Mouse (Mus musculus): Measurements from ENCODE around the gene Ppp1r12c.
"Not testable (repeated sequence)": the region's sequence is repeated elsewhere in the genome, so short reads cannot be mapped to it uniquely, and the experiment has no call there.

Gene Ppp1r12c
- long read RNA-seq, experiment 1, partial matches to known transcripts = 7 of 7 reads
- long read RNA-seq, experiment 1, other reads (novel, unspliced or antisense) = 0 of 7 reads
- long read RNA-seq, experiment 2, partial matches to known transcripts = 3 of 5 reads
- long read RNA-seq, experiment 2, other reads (novel, unspliced or antisense) = 2 of 5 reads

DNA sequence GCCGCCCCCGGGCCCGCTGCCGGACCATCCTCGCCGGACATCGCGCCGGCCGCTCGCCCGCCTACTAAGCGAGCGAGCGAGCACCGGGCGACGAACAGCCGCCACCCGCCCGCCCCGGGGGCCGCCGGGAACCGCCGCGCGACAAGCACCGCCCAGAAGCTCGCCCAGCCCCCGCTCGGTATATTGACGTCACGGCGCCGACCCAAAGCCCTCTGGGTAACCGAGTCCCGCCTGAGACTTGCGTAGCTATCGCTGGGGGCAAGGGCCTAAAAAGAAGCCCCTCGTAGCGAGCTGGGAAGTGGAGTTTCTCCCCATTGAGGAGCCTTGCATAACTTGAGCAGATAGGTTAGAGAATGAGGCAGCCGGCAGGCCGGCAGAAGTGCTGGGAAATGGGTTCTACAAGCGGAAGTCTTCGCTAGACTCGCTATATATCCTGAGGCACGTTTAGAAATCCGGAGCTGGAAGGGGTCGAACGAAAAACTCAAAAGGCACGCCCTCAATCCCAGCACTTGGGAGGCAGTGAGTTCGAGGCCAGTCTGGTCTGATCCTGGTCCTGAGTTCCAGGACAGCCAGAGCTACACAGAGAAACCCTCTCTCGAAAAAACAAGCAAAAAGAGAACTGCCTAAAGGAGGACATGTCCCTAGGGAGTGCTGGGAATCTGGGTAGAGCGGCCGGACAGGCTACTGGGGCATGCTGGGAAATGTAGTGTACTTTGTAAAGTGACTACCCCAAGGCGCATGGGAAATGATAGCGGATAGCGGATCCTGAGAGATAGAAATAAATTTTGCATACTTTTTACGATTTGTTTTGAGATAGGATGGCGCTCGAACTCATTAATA lies at the start of gene Ppp1r12c:
Gene Ppp1r12c, minus strand, starts transcription at position 123 of the 840 bp plus-strand sequence.
- intact Hi-C loops (cut with DNase I) = no loop called here

DNA sequence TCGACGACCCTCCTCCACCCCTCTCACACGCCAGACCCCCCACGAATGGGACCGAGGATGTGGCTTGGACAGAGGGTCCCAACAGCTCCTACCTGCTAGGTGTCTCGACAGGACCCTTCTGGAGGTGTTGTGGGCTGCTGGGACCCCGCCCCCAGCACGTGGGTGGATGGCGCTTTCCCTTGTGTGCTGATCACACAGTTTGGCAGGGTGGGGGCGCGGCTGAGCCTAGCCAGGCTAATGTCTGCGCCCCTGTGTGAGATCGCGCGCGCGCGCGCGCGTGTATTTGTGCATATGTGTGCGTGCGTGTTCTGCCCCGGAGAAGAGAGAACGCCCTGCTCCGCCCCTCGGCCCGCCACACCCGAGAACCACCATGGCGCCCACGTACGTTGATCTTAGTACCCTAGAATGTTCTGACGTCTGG lies 45.8 kb upstream of the Ppp1r12c start, which contains the start of gene Syt5:
Gene Syt5, minus strand, starts transcription at position 321 of the 421 bp plus-strand sequence.
- intact Hi-C loops (cut with DNase I) = no loop called here

- intact Hi-C loops (cut with DNase I) = no loop called here
Measured at GRCm38 (mm10) chr7:4546591-4547131, 45.2 kb upstream of the Ppp1r12c start.

DNA sequence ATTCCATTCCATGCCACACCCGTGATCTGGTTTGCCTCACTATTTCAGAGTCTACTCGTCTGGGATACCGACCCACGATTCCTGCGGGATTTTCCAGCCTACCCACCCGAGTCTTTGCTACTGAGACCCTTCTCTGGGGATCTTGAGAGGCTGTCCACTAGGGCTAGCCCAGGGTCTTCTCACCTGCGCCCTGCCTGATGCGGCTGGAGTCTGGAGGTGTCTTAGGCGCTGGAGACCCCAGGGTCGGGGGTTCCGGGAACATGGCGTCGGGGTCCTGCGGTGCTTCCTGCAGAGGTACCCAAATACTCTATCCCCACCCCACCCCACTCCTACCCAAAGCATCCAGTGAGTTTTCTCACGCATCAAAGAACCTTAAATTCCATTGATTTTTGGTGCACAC lies 44.6 kb upstream of the Ppp1r12c start:
- intact Hi-C loops (cut with DNase I) = no loop called here

DNA sequence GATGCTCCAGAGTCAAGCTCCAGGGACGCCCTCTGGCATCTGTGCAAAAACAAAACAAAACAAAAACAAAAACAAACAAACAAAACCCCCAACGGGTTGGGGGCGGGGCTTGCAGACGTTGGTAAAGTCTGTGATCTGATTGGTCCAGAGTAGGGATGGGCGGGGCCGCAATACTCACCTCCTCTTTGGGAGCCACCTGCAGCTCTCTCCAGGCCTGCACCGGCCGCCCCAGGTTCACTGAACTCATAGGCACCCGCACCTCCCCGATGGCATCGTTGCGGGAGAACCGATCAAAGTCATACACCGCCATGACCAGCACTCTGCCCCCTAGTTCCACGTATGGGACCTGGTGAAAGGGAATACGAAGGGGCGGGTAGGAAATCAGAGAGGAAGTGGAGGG lies 40.5 kb upstream of the Ppp1r12c start:
- intact Hi-C loops (cut with DNase I) = no loop called here

DNA sequence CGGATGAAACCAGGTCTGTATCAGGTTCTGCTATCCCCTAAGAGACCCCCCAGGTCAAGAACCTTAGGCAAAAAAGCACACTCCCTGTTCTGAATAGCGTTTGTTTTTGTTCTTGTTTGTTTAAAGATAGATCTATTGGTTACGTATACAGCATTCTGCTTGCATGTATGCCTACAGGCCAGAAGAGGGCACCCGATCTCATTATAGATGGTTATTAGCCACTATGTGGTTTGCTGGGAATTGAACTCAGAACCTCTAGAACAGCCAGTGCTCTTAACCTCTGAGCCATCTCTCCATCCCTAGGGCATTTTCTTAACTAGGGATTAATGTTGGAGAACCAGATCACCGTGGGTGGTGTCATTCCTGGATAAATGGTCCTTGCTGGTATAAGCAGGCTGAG lies 39.9 kb upstream of the Ppp1r12c start:
- intact Hi-C loops (cut with DNase I) = no loop called here

DNA sequence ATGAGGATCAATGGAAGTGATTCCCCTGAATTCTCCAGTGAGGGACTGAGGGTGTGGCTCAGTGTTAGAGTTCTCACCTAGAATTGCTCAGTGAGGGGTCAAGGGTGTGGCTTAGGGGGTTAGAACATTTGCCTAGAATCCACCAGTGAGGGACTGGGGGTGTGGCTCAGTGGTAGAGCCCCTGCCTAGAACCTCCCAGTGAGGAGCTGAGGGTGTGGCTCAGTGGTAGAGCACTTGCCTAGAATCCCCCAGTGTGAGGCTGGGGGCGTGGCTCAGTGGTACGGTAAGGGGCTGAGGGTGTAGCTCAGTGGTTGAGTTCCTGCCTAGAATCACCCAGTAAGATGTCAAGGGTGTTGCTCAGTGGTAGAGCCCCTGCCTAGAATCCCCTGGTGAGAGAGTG lies 37.5 kb upstream of the Ppp1r12c start:
- intact Hi-C loops (cut with DNase I) = no loop called here

DNA sequence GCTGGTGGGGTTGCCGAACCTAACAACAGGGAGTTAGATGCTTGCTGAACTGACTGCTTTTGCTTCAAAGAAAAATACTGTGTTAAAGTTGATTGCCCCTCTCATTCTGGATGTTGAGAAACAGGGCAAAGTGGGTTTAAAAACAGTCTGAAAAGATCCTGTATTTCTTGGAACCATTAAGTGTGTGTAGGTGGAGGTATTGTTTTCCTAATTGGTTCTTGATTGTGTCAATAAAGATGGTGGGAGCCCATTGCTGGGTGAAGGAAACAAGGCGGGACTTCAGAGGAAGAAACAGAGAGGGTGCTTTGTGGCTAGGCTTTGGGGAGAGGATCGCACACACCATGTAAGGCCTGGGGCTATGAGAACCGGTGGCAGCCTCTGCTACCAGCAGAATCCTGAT lies 35.7 kb upstream of the Ppp1r12c start:
- intact Hi-C loops (cut with DNase I) = no loop called here

GRCm38 (mm10) chr7:4536369-4536768 lies 34.9 kb upstream of the Ppp1r12c start:
- intact Hi-C loops (cut with DNase I) = no loop called here

DNA sequence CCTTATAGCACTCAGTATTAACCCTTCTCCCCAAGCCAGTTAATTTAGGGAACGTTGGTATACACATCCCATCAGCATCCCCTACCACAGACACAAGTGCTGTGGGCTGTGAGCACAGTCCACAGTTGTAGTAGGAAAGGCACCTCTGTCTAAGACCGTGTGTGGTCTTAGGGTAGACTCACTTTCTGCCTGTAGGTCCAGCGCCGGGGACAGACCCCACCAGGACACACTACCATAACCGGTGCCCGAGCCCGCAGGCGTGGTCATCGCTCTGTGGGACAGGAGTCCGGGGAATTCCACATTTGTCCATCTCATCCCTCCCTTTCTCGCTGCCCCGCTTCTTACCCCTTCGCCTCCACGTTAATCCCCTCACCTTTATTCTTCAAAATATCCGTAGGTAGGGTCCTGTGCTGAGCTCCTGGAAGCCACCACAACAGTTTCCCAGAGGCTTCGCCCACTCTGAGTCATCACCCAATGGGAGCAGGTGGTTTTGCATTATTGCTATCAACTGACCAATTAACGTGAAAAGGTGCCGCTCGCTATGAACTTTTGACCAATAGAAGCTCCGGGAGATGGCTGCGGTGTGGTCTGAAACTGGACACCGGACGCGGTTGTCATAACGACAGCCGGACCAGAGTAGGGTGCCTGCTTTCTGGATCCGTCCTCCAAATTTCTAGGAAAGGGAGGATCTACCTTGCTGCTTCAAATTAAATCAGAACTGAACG lies 30.7 kb upstream of the Ppp1r12c start, which contains the start of gene Dnaaf3:
Gene Dnaaf3, minus strand, starts transcription at position 449 of the 725 bp plus-strand sequence.
- intact Hi-C loops (cut with DNase I) = no loop called here

DNA sequence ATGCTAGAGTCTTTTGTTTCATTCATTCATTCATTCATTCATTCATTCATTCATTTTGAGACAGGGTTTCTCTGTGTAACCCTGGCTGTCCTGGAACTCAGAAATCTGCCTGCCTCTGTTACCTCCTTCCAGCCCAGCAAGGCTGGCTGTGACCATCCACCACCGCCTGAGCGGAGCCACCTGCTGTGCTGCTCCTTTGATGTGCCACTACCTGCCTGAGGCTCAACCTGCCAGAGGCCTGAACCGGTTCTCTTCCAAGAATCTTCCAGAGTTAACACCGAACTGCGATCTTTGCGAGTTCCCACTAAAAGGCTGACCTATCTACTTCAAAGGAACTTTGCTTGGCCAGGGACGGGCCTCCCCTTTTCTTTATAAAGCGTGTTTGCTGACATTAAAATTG lies 28.7 kb upstream of the Ppp1r12c start:
- intact Hi-C loops (cut with DNase I) = not testable (repeated sequence)

- intact Hi-C loops (cut with DNase I) = no loop called here
Measured at GRCm38 (mm10) chr7:4527302-4527689, 25.8 kb upstream of the Ppp1r12c start.

DNA sequence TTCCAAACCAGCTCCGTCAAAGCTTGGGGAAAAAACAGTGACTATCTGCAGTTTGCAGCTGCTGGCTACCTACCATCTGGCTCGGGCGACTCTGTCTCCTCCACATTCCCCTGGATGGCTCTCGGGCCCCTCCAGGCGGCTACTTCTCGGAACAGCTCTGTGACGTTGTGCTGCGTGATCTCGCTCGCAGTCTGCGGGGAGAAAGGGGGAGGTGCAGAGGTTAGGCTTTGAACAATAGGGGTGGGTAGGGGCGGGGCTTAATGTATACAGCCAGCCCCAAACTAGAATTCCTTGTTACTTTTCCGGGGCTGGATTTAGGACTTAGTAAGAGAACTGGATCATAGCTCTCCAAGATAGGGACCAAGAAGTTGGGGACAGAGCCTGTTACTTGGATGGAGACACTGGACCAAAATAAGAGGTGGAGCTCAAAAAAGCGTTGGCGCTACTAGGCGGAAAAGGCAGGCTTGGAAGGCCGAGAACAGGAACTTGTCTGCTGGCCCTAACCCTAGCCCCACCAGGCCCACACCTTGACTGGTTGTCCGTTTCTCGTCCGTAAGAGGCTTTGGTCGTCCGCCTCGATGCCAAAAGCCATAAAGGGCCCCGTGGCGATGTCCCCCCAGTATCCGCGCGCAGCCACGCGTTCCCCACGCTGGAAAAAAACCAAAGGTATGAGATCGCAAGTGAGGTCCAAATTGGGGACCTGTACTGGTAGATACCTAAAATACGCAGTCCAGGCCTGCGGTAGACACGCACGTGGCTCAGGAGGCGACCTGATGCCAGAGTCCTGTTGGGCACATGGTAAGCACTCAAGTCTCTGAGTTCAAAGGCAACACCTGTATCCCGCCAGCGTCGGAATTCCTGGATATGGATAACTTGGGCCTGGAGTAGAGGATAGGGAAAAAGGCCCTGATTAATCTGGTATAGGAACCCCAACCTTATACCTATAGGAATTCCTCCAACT lies 25.1 kb upstream of the Ppp1r12c start:
- intact Hi-C loops (cut with DNase I) = no loop called here

DNA sequence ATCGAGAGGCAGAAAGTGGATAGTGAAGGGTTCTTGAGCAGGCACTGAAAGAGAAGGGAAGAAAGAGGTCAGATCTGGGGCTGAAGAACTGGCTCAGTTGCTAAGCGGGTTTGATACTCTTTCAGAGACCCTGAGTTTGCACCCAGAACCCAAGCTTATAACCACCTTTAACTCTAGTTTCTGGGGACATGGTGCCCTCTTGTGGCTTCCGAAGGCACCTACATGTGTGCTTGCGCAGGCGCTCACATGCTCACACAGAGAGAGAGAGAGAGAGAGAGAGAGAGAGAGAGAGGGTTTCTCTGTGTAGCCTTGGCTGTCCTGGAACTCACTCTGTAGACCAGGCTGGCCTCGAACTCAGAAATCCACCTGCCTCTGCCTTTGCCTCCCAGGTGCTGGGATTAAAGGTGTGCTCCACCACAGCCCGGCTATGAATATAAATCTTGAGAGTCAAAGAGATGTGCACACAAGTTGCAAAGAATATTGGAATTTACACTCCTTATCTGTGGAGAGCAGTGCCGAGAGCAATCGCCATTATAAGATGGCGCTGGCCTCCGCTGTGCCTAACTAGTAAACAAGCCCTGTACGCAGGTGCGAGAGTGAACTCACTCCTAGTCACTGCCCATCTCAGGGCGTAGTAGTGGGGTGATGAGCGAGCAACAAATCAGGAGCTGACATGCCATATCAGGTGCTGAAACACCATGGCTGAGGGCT lies 22.9 kb upstream of the Ppp1r12c start, which contains the start of gene Tnni3:
Gene Tnni3, minus strand, starts transcription at position 18 of the 711 bp plus-strand sequence.
- intact Hi-C loops (cut with DNase I) = loop anchor here (5.0 kb wide), 1 partner anchor 92 kb away; no protein-coding TSS in a partner anchor

DNA sequence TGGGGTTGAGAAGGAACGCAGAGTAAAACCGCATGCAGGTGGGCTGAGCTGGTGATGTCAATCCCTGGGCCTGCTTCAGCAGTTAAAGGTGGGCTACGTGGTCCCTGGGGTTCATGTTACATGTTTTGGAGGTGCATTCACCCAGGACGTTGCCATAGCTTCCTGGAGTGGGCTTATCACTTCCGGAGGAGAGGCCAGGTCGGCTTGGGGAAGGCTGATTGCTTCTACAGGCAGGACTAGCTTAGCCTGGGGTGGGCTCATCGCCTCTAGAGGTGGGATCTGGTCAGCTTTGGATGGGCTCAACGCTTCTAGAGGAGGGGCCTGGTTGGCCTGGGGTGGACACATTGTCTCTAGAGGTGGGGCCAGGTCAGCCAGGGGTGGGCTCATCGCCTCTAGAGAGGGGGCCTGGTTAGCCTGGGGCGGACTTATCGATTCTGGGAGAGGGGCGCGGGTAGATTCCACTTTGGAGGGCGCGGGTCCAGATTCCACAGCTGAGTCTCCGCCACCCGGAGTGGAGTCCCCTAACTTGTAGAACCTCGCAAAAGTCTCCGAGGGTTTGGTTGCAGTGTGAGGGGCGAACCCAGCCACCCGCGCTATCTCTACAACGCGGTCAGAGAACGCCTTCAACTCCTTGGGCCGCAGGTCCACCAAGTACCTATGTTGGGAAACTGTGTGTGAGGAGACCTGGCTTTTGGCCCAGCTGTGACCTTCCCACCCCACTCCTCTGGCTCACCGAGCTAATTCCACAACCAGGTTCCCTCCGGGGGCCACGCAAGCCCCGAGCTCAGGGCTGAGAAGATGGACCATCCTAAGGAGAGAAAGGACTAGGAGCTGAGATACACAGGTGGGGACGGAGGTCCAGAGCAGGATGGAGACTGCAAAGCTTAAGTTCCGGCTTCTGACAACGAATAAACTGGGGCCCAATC lies 22.0 kb upstream of the Ppp1r12c start:
- intact Hi-C loops (cut with DNase I) = loop anchor here (5.0 kb wide), 1 partner anchor 91 kb away; no protein-coding TSS in a partner anchor

DNA sequence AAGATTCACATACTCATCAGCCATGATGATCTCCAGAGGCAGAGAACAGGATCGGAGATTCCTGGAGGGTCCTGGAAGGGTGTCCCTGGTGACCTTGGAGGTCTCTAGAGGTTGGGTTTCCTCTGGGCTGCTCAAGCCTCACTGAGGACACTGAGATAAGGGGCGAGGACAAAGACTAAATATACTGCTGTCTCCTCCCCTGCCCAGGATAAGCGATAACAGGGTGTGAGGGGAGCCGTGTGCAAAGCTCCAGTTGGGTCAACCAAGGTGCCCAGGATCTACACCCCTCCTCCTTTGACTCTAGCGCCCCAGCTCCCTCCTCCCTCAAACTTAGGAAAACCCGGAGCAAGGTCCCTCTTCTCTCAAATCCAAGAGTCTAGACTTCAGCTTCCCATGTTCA lies 20.8 kb upstream of the Ppp1r12c start:
- intact Hi-C loops (cut with DNase I) = loop anchor here (5.0 kb wide), 1 partner anchor 90 kb away; no protein-coding TSS in a partner anchor

GRCm38 (mm10) chr7:4521231-4522003 lies 19.9 kb upstream of the Ppp1r12c start:
- intact Hi-C loops (cut with DNase I) = loop anchor here (5.0 kb wide), 1 partner anchor 89 kb away; no protein-coding TSS in a partner anchor

DNA sequence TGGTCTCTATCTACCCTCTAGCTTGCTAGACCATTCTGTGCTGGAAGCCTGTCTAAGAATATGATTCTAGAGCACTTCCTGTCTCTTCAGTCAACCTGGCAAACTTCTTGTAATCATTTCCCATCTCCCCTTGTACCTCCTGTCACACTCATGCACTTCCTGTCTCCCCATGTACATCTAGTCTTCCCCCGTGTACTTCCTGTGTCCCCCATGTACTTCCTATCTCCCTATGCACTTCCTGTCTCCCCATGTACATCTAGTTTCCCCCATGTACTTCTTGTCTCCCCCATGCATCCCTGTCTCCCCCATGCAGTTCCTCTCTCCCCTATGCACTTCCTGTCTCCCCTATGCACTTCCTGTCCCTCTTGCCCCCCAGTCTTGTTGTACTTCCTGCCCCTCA lies 17.0 kb upstream of the Ppp1r12c start:
- intact Hi-C loops (cut with DNase I) = no loop called here
